Mouse (Mus musculus) heart, adult 18-20 months (tissue): Measurements from ENCODE around the gene Cxxc4. TPM values are rescaled to one million over a fixed set of nuclear protein-coding genes. Genes with fewer than 3 reads are reported as not detected.

Experiments
- DNase-seq, 2 experiments: peaks; one replicate each; pipeline ENCODE4 v3.0.0; 2021 to 2022; ENCODE audit warnings: mixed read lengths in 1 of 2
- microRNA-seq, 2 experiments: library from miRNA; unstranded; fragments of <30 nt; microRNA quantifications; one replicate each; pipeline ENCODE4 v1.2.0; 2022
- total RNA-seq, 2 experiments: library from RNA; stranded (reverse); gene quantifications; 2 replicates each; pipeline ENCODE4 v1.2.3; 2021

The Cxxc4 gene
- total RNA-seq, 2 experiments from 2014 or later: 2.4 to 3.6 TPM

DNA sequence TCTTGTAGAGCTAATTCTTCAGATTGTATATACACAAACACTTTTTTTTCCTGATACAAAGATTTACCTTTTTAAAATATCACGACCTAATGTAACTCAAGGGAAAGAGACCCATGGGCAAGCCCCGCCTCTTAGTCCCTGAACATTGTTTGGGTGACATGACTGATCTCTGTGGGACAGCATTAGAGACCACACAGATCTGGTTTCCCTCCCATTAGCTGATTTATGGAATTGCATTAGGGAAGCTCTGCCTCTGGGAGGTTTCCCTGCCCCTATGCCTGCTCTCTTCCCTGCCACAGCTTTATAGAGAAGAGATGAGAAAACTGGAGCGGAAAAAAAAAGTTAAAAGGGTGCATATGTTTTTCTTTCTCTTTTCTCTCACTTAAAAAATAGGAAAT is 7.6 kb downstream of the Cxxc4 start:
- DNase-seq: no peak

DNA sequence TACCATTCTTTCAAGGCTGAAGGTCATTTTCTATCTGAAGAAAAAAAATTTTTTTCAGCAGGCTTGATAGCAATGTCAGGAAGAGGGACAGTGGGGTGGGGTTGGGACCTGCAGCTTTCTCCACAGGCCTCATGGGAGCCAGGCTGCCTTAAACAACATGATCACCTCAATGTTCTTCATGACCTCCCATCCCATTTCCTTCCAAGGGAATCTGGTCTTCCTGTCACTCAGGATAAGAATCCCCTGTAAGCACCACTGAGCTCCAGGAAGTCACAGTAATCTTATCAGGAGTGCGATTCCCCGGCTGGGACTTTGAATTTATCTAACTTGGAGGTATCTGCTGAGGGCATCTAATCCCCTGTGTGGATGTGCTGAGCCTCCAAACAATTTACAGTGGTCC is 17.9 kb downstream of the Cxxc4 start:
- peak; percentile 12 to 56 for DNase-seq

DNA sequence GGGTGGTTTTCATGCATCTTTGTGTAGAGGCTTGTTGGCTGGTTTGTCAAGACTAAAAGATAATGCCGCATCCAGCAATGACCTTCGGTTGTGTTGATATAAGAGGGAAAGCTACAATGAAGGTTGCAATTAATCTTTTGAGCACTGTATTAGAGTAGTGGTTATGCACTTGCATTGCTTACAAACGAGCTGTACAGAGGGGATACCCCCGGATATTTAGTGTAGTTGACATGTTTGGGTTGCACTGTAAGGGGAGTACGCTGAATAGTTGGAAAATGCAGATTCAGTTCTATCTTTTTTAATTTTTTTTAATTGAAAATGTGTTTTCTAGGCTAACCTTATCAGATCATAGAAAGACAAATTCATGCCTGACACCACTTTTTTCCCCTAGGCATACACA is 22.4 kb downstream of the Cxxc4 start:
- DNase-seq: no peak

GRCm38 (mm10) chr3:134259300-134259699 is 23.0 kb downstream of the Cxxc4 start:
- DNase-seq: no peak

- no peak for DNase-seq
These were observed 43.4 kb downstream of the Cxxc4 start for GRCm38 (mm10) chr3:134279655-134280054.

DNA sequence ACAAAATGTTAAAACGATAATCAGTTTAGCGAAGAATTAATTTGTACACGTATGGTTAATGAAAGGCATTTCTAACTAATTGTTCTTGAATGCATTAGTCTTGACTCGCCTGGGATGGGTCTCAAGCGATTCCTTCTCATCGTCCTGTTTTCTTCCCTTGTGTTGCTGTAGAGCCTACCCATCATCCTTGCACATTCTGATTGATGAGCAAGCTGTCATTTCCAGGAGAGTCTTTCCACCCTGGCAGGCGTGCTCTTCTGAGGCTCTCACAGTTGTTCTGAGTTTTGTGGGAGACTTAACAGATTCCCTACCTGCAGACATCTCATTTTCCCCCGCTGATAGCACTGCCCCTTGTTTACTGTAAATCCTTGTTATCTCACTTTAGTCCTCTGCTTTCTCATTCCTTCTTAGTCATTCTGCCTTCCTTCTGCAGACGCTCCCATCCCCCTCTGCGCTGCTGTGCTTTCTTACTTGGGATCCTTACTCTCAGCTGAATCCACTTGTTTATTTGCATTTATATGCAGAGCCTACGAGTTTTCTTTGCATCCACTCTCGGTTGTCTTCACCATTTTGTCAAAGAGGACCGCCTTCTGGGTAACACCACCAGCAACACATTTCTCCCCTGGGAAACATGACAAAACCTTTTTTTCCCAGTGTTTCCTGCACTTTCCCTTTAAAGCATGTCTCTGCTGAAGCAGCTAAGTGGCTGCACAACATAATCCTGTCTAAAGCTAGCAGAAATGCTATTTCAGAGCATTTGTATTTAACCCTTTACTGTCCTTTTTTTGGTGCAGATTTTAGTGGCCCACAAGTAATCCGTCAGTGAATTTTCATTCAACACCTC is 45.5 kb downstream of the Cxxc4 start:
- DNase-seq: no peak

DNA sequence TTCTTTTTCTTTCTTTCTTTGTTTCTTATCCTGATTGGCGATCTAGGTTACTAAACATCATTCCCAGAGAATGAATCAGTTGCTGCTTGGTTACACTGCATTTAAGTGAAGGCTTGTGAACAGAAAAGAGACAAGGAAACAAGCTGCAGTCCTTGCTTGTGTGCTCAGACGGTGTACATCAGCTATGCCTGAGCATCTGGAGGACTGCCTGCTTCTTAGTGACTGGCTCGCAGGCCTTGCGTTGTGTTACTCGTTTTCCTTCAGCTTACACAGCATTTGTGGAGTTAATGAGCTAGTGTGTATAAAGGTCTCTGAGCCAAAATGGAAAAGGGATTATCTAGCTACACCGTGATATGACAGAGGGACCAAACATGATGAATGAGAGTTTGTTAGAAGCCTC is 58.9 kb downstream of the Cxxc4 start:
- DNase-seq: no peak

DNA sequence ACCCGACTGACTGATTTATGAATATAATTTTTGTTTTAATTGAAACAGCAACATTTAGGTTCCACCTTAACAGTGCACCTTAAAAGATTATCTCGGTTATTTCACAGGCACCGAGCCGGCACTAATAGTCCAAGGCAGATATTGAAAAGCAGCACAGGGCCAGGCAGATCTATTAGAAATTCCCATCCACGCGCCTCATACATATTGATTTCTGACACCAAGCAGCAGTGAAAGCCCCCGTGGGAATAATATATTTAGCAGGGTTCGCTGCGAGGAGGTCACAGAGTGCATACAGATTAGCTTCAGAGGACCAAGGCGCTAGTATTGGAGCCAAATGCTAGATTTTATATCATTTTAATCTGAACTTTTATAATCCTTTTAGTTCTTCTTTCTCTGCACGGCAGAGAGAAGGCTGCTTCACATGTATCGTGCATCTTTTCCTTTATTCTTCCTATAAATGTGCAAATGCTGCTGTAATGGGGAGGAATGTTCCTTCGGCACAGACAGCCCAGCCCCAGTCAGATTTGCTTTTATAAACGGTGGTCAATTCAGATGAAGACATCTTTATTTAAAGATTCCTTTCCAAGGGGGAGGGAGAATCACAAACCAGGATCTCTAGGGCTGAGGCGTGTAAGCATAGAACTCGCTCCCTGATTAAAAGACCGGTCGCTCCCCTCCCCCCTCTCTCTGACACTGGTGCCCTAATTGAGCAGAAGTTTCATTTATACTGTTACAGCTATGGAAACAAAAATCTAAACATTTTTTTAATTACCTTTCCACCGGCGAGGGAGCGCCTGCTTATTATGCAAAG is 66.6 kb downstream of the Cxxc4 start:
- DNase-seq: peak; percentile 2 to 15

DNA sequence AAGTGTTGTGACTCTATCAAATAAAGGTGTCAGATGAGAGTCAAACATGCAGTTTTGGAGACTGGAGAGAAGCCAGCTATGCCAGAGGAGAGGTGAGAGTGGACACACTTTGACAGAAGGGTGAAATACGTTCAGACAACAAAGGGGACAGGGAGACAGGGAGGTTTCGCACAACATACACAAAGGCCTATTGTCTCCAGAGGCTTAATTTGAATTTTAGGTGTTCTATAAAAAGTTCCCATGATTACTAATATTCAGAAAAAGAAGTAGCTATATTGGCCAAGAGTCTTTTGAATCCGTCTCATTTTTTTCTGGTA is 67.2 kb downstream of the Cxxc4 start:
- no peak for DNase-seq

DNA sequence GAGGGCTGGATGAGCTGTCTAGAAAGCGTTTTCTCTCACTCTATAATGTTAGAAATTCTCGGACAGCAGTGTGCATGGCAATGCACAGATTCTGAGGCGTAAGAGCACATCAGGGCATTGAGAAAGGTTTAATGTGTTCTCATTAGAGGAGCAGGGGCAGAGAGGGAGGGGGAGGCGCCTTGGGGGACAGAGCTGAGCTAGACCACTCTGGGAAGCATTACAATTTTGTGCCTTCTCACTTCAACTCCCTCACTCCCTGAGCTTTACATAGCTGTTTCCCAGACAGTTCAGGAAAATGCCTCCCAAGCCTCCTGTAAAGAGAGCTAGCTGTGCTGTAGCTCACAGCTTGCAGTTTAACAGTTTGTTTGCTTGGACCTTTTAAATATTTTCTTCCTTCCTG is 70.2 kb downstream of the Cxxc4 start:
- no peak for DNase-seq

- no peak for DNase-seq
These were observed 71.5 kb downstream of the Cxxc4 start for GRCm38 (mm10) chr3:134307801-134308200.

Small RNA genes within 50 kb of the gene (microRNA-seq; reads per million reads assigned to microRNA genes)
- gene Mir1895: 0 reads per million in 2 experiments
